Mouse (Mus musculus) thymus, adult 2 months (tissue): ENCODE measurements at regions not wholly inside any gene's neighbourhood (a gene's known extent, or its start where the extent isn't known, plus 50 kb on each side); places are given as distances from the start of the nearest gene placed in this dataset.

Experiments used
- CTCF ChIP-seq: fragments of 200-500 bp; IDR thresholded peaks from 2 replicates; pipeline ENCODE4 v1.5.1; 2012; ENCODE audit warnings: mild to moderate bottlenecking, control low read depth, low read length, moderate library complexity, borderline replicate concordance; ENCODE audit not compliant: control insufficient read depth, poor library complexity, insufficient read depth; ENCODE audit errors: extremely low read depth
- POLR2A ChIP-seq: fragments of 200-500 bp; IDR thresholded peaks from 2 replicates; pipeline ENCODE4 v1.6.1; 2012; ENCODE audit warnings: mild to moderate bottlenecking, low read length, control low read depth, moderate library complexity; ENCODE audit not compliant: control insufficient read depth, poor library complexity, insufficient read depth; ENCODE audit errors: extremely low read depth

GRCm38 (mm10) chr12:107837741-107838140 is 165.7 kb downstream of the Bcl11b start:
- TF ChIP-seq POLR2A (no peak), CTCF (no peak)
